Mouse (Mus musculus): Measurements from ENCODE around the gene Clasp1.

DNA sequence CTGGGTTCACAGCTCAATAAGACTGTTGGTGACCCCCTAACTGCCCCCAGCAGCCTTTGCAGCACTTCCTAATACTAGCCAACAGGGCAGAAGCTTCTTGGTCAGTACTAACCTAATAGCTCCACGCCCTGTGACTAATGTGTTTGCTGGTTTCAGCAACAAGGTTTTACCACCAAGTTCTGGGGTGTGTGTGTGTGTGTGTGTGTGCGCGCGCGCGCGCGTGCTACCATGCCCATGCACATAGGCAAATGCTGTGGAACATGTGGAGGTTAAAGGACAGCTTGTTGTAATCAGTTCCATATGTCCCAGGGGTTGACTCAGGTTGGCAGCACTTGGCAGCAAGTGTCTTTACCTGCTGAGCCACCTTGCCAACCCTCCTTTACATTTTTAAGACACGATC is 105.7 kb downstream of the Clasp1 start:
- TF ChIP-seq CTCF (IDR thresholded peaks at IDR 0.05; ENCODE audit: extremely low read depth, insufficient read depth, insufficient read length, insufficient replicate concordance) (no peak), POLR2A (IDR thresholded peaks at IDR 0.05; ENCODE audit: low read depth, low read length) (no peak)

Data from spleen, adult 2 months (tissue).